Mouse (Mus musculus) neural tube, embryonic 15.5 days (tissue): ENCODE results near the gene Maml1. TPM values are rescaled to one million over a fixed set of nuclear protein-coding genes. Genes with fewer than 3 reads are reported as not detected.

Experiments
- ATAC-seq: fragments of 200-750 bp; cut with Nextera tagmentation; 2 replicates; pipeline ENCODE4 v1.8.0; 2017; ENCODE audit warnings: mild to moderate bottlenecking, moderate TSS enrichment, moderate library complexity; ENCODE audit not compliant: low FRiP score
- H3K27ac ChIP-seq: fragments of 300-500 bp; sonication (generic); replicated peaks from 2 replicates; pipeline ENCODE4 v1.5.1; 2015; ENCODE audit warnings: mild to moderate bottlenecking, inconsistent platforms
- H3K27me3 ChIP-seq: fragments of 300-500 bp; sonication (generic); replicated peaks from 2 replicates; pipeline ENCODE4 v1.6.1; 2015; ENCODE audit warnings: inconsistent platforms
- H3K36me3 ChIP-seq: fragments of 300-500 bp; sonication (generic); 2 replicates; pipeline ENCODE4 v1.6.1; 2015; ENCODE audit warnings: inconsistent platforms
- H3K4me1 ChIP-seq: fragments of 300-500 bp; sonication (generic); 2 replicates; pipeline ENCODE4 v1.6.1; 2015; ENCODE audit warnings: inconsistent platforms
- H3K4me2 ChIP-seq: fragments of 300-500 bp; sonication (generic); 2 replicates; pipeline ENCODE4 v1.6.1; 2015; ENCODE audit warnings: inconsistent platforms, mild to moderate bottlenecking, moderate library complexity
- H3K4me3 ChIP-seq: fragments of 300-500 bp; sonication (generic); replicated peaks from 2 replicates; pipeline ENCODE4 v1.5.1; 2015; ENCODE audit warnings: mild to moderate bottlenecking, inconsistent platforms
- H3K9ac ChIP-seq: fragments of 300-500 bp; sonication (generic); replicated peaks from 2 replicates; pipeline ENCODE4 v1.6.1; 2015; ENCODE audit warnings: mild to moderate bottlenecking, inconsistent platforms
- H3K9me3 ChIP-seq: fragments of 300-500 bp; sonication (generic); replicated peaks from 2 replicates; pipeline ENCODE4 v1.6.1; 2016; ENCODE audit warnings: inconsistent platforms
- WGBS: fragments of 180-500 bp; shearing (Covaris S2); methylation state at CpG from one replicate; pipeline ENCODE4 v1.1.7; 2015; ENCODE audit warnings: mixed read lengths; 5-methylcytosine and 5-hydroxymethylcytosine counted together
- polyA plus RNA-seq: library from polyadenylated mRNA; unstranded; fragments of >200 nt; fragmentation: Nextera tagmentation; extraction: Ambion mirVana; gene quantifications from 2 replicates; pipeline ENCODE4 v1.2.1, GENCODE M21; 2015

Maml1 gene
- polyA plus RNA-seq, 1 experiment from 2014 or later, result 2.5 TPM

- WGBS, result 2% methylated on average over 66 of the region's 66 CpGs
- Histone ChIP-seq H3K4me1 (peaks cover 20% of the 10 kb centered on the region), H3K9me3 (no peaks in the 10 kb centered on the region), H3K9ac (peak overlapping the region; percentile 49), H3K4me2 (peak overlapping the region; percentile 96), H3K36me3 (peaks cover 28% of the 10 kb centered on the region), H3K27ac (no peak overlapping the region), H3K27me3 (peaks cover 28% of the 10 kb centered on the region; the same call in 1 of the 2 replicates), H3K4me3 (peak overlapping the region; percentile 61)
- peak; percentile 39 for ATAC-seq
These were observed 54.9 kb downstream of the Maml1 start for GRCm38 (mm10) chr11:50236937-50237835.

DNA sequence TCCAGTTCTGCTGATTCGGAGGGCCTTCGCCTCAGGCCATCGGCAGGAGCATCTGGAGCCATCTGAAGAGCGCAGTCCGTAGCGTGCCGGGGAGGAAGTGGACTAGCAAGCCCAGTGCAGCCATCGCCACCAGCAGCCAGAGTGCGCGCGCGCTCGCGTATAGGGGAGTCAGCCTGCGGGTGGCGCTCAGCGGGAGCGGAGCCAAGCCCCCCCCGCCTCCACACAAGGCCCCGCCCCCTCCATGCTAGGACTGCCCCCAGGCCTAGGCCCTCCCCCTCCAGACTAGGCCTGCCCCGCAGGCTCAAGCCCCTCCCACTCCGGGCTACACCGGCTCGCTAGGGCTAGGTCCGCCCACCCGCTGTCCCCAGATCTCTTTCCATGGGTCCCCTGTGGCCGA lies 55.6 kb downstream of the Maml1 start:
- peaks cover 20% of the 10 kb centered on the region for H3K4me1 ChIP-seq
- WGBS, result under 1% methylated on average over 22 of the region's 27 CpGs
- H3K4me2 ChIP-seq, result peak overlapping the region; percentile 96
- H3K4me3 ChIP-seq, result peak overlapping the region; percentile 61
- H3K9ac ChIP-seq, result peak overlapping the region; percentile 49
- H3K27ac ChIP-seq, result no peak overlapping the region
- peaks cover 28% of the 10 kb centered on the region; the same call in 1 of the 2 replicates for H3K27me3 ChIP-seq
- H3K36me3 ChIP-seq, result peaks cover 35% of the 10 kb centered on the region
- no peaks in the 10 kb centered on the region for H3K9me3 ChIP-seq
- ATAC-seq, result peak; percentile 89

- WGBS, result 95% methylated on average over 25 of the region's 25 CpGs
- Histone ChIP-seq H3K4me3 (no peak overlapping the region), H3K4me1 (peaks cover 26% of the 10 kb centered on the region), H3K9ac (no peak overlapping the region), H3K4me2 (no peak overlapping the region), H3K9me3 (no peaks in the 10 kb centered on the region), H3K36me3 (peaks cover 36% of the 10 kb centered on the region), H3K27ac (no peak overlapping the region), H3K27me3 (peaks cover 28% of the 10 kb centered on the region; the same call in 1 of the 2 replicates)
- ATAC-seq, result no peak
These were observed 57.5 kb downstream of the Maml1 start for GRCm38 (mm10) chr11:50234606-50235005.

GRCm38 (mm10) chr11:50233993-50234392 lies 58.1 kb downstream of the Maml1 start:
- H3K27me3 ChIP-seq, result peaks cover 26% of the 10 kb centered on the region; the same call in 1 of the 2 replicates
- H3K4me2 ChIP-seq, result no peak overlapping the region

DNA sequence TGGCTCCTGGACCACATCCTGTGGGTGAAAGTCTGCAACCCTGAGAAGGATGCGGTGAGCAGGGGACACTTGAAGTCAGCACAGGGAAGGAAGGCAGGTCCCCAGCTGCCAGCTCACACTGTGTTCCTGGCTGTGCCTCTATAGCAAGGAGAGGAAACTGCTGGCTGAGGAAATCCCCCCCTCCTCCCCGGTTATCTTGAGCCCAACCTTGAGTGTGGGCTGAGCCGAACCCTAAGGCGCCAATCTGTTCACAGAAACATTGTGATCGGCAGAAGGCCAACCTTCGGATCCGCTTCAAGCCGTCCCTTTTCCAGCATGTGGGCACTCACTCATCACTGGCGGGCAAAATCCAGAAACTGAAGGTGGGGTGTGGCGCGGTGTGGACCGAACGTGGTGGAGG lies 59.1 kb downstream of the Maml1 start:
- peaks cover 40% of the 10 kb centered on the region for H3K4me1 ChIP-seq
- no peak overlapping the region for H3K27ac ChIP-seq
- no peak overlapping the region for H3K4me2 ChIP-seq
- peaks cover 36% of the 10 kb centered on the region for H3K36me3 ChIP-seq
- no peak overlapping the region for H3K4me3 ChIP-seq
- H3K9me3 ChIP-seq, result no peaks in the 10 kb centered on the region
- 93% methylated on average over 13 of the region's 13 CpGs for WGBS
- peaks cover 16% of the 10 kb centered on the region; the same call in 1 of the 2 replicates for H3K27me3 ChIP-seq
- H3K9ac ChIP-seq, result no peak overlapping the region
- ATAC-seq, result no peak

More at GRCm38 (mm10) chr11:50233993-50234392, 58.1 kb downstream of the Maml1 start:
- Histone ChIP-seq H3K4me1 (peaks cover 32% of the 10 kb centered on the region), H3K36me3 (peaks cover 36% of the 10 kb centered on the region), H3K27ac (no peak overlapping the region), H3K4me3 (no peak overlapping the region), H3K9me3 (no peaks in the 10 kb centered on the region), H3K9ac (no peak overlapping the region)
- no peak for ATAC-seq
- WGBS, result 90% methylated on average over 11 of the region's 11 CpGs

GRCm38 (mm10) chr11:50231411-50231810 lies 60.7 kb downstream of the Maml1 start:
- Histone ChIP-seq H3K27me3 (peaks cover 5% of the 10 kb centered on the region; the same call in 1 of the 2 replicates), H3K9ac (no peak overlapping the region), H3K4me3 (no peak overlapping the region), H3K4me1 (peaks cover 44% of the 10 kb centered on the region), H3K36me3 (peaks cover 36% of the 10 kb centered on the region), H3K27ac (no peak overlapping the region), H3K4me2 (peak overlapping the region; percentile 38), H3K9me3 (no peaks in the 10 kb centered on the region)
- ATAC-seq, result no peak
- WGBS, result 16% methylated on average over 8 of the region's 8 CpGs

DNA sequence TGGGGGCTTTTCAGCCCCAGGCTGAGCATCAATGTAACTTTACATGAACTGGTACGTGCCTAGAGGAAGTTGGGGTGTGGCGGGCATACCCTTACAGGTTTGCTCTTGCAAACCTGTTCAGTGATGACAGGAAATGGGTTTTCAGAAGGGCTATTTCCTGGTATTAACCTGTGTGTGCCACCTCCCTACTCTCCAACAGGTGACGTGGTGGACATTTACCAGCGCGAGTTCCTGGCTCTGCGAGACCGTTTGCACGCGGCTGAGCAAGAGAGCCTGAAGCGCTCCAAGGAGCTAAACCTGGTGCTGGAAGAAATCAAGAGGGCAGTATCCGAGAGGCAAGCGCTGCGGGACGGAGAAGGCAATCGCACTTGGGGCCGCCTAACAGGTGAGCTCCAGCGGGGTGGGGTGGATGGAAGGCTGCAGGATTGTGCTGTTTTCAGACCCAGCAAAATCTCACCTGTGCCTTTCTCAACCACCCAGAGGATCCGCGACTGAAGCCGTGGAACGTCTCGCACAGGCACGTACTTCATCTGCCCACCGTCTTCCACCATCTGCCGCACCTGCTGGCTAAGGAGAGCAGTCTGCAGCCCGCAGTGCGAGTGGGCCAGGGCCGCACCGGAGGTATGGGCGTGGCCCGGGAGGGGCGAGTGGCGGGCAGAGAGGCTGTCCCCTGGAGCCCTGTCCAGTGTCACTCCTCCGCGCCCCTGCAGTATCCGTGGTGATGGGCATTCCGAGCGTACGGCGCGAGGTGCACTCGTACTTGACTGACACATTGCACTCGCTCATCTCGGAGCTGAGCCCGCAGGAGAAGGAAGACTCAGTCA lies 61.4 kb downstream of the Maml1 start:
- WGBS, result 25% methylated on average over 45 of the region's 45 CpGs
- Histone ChIP-seq H3K4me1 (peaks cover 44% of the 10 kb centered on the region), H3K36me3 (peaks cover 36% of the 10 kb centered on the region), H3K4me3 (no peak overlapping the region), H3K27ac (no peak overlapping the region), H3K9ac (no peak overlapping the region), H3K27me3 (peaks cover 5% of the 10 kb centered on the region; the same call in 1 of the 2 replicates), H3K9me3 (no peaks in the 10 kb centered on the region), H3K4me2 (peak overlapping the region; percentile 38)
- ATAC-seq, result no peak

GRCm38 (mm10) chr11:50229252-50229910 lies 62.7 kb downstream of the Maml1 start:
- Histone ChIP-seq H3K27ac (no peak overlapping the region), H3K4me2 (no peak overlapping the region), H3K4me3 (no peak overlapping the region), H3K27me3 (peaks cover 2% of the 10 kb centered on the region; the same call in 1 of the 2 replicates), H3K4me1 (peaks cover 43% of the 10 kb centered on the region), H3K9ac (no peak overlapping the region), H3K9me3 (no peaks in the 10 kb centered on the region), H3K36me3 (peaks cover 29% of the 10 kb centered on the region)
- WGBS, result 53% methylated on average over 7 of the region's 7 CpGs
- ATAC-seq, result no peak

GRCm38 (mm10) chr11:50228772-50229171 lies 63.3 kb downstream of the Maml1 start:
- Histone ChIP-seq H3K27ac (no peak overlapping the region), H3K4me1 (peaks cover 48% of the 10 kb centered on the region), H3K9ac (0 out of 2 replicates have a peak overlapping the region, but pooled peaks have one; percentile 17), H3K4me2 (0 out of 2 replicates have a peak overlapping the region, but pooled peaks have one; percentile 3), H3K27me3 (0 out of 2 replicates have a peak, but pooled peaks cover 1% of the 10 kb centered on the region), H3K9me3 (no peaks in the 10 kb centered on the region), H3K4me3 (no peak overlapping the region), H3K36me3 (peaks cover 23% of the 10 kb centered on the region)
- WGBS, result 31% methylated on average over 3 of the region's 3 CpGs
- ATAC-seq, result no peak

DNA sequence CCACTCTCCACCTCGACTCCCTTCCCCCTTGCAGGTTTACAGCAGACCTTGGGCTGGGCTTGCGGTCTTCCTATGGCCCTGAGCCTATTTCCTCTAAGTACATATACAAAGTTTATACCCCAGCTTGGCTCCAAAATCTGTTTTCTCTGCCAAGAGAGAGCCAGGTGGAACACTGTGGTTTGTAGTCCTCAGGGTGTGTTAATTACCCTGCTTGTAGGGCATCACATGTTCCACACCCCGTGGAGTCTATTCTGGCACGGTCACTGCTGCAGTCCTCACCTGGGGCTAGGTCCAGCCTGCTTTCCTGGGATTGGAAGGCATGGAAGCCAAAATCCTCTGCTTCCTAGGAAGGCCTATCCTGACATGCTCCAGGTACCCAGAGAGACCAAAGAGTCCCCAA lies 64.4 kb downstream of the Maml1 start:
- Histone ChIP-seq H3K27ac (no peak overlapping the region), H3K36me3 (peaks cover 13% of the 10 kb centered on the region), H3K4me2 (peak overlapping the region; percentile 91), H3K9ac (0 out of 2 replicates have a peak overlapping the region, but pooled peaks have one; percentile 100), H3K9me3 (no peaks in the 10 kb centered on the region), H3K4me1 (peaks cover 59% of the 10 kb centered on the region), H3K27me3 (no peaks in the 10 kb centered on the region), H3K4me3 (no peak overlapping the region)
- WGBS, result 72% methylated on average over 4 of the region's 4 CpGs
- ATAC-seq, result no peak

GRCm38 (mm10) chr11:50227226-50227625 lies 64.9 kb downstream of the Maml1 start:
- ATAC-seq, result no peak
- no peak overlapping the region for H3K27ac ChIP-seq
- H3K9me3 ChIP-seq, result no peaks in the 10 kb centered on the region
- H3K4me3 ChIP-seq, result peak overlapping the region; percentile 80; the same call in 1 of the 2 replicates
- 88% methylated on average over 3 of the region's 3 CpGs for WGBS
- no peaks in the 10 kb centered on the region for H3K27me3 ChIP-seq
- H3K36me3 ChIP-seq, result peaks cover 8% of the 10 kb centered on the region
- H3K4me1 ChIP-seq, result peaks cover 63% of the 10 kb centered on the region
- peak overlapping the region; percentile 91 for H3K4me2 ChIP-seq
- peak overlapping the region; percentile 100; the same call in 1 of the 2 replicates for H3K9ac ChIP-seq
